Mouse (Mus musculus): ENCODE measurements around the gene Zfp445. TPM values are rescaled to one million over a fixed set of nuclear protein-coding genes. Genes with fewer than 3 reads are reported as not detected.

The Zfp445 gene
- 100 to 1,000 TPM; 184 to 451 (median 321) TPM for total RNA-seq (2018; cell fraction: chromatin; rRNA removed)
- 10 to 100 TPM; 21.5 to 64.3 (median 40.2) TPM for total RNA-seq (2018; cell fraction: cytosol; rRNA removed)
- 100 to 1,000 TPM; 103 to 270 (median 197) TPM for total RNA-seq (2018; cell fraction: nucleus; rRNA removed)
- 25.1 to 44.1 TPM (median 37.2 TPM) in 3 replicates for polyA plus RNA-seq (2018)

- Histone ChIP-seq H3K79me2 (ENCODE audit: inconsistent target) (peaks cover 45% of the 10 kb centered on the region), H3K4me3 (ENCODE audit: inconsistent target) (peak within 1 kb of the TSS; percentile 83), H3K27ac (peak within 1 kb of the TSS; percentile 29), H3K36me3 (ENCODE audit: inconsistent target) (peaks cover 17% of the 10 kb centered on the region)
- 2% methylated on average over 34 of the region's 34 CpGs for WGBS (ENCODE audit: missing documents)
Observed at GRCm38 (mm10) chr9:122865697-122866166, at the start of gene Zfp445. Gene Zfp445 (minus strand): TSS chr9:122866006.

GRCm38 (mm10) chr9:122902717-122903535, 37.1 kb upstream of the Zfp445 start:
- WGBS (ENCODE audit: missing documents): 25% methylated on average over 32 of the region's 32 CpGs
- Histone ChIP-seq H3K36me3 (ENCODE audit: inconsistent target) (no peaks in the 10 kb centered on the region), H3K27ac (no peak overlapping the region), H3K4me3 (ENCODE audit: inconsistent target) (no peak overlapping the region), H3K79me2 (ENCODE audit: inconsistent target) (no peaks in the 10 kb centered on the region)

DNA sequence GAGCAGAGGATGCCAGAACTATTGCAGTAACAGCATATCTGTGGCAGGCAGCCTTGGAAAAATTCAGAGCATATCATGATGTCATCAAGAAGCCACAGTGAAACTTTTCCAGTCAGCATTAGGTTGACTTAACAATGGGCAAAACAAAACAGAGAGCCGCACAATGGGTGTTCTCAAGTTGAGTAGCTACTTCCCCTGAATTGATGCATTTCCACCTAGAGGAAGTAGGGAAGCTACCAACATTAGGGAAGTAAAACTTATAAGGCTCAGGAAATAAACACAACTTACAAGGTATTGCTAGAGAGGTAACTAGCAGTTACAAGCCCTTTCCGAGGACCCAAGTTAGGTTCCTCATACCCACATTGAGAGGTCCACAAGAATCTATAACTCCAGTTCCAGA, 35.2 kb upstream of the Zfp445 start:
- 66% methylated on average over 2 of the region's 2 CpGs for WGBS (ENCODE audit: missing documents)
- H3K79me2 ChIP-seq (ENCODE audit: inconsistent target): no peaks in the 10 kb centered on the region
- H3K36me3 ChIP-seq (ENCODE audit: inconsistent target): no peaks in the 10 kb centered on the region
- H3K27ac ChIP-seq: no peak overlapping the region
- no peak overlapping the region for H3K4me3 ChIP-seq (ENCODE audit: inconsistent target)

- WGBS (ENCODE audit: missing documents): 10% methylated on average over 50 of the region's 54 CpGs
- H3K27ac ChIP-seq: no peak overlapping the region
Observed at GRCm38 (mm10) chr9:122886372-122887179, 20.8 kb upstream of the Zfp445 start.

DNA sequence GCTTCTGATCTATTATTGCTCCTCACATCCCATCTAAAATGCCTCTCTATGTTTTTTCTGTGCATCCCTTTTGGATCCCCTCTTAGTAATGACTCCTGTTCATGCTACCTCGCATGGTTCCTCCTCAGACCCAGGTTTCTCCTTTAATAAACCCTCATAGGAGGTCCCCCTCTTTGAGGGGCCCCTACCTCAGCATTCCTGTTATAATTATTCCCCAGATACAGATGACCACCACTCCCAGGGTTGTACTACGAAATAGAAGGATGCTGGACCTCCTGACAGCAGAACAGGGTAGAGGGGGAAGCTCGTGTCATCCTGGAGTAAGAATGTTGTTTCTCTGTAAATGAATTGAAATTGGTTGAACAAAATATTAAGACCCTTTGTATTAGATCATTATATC, 19.6 kb upstream of the Zfp445 start, which contains the start of gene Zkscan7:
Gene Zkscan7, plus strand, starts transcription at position 301 of the 400 bp plus-strand sequence.
- no peaks in the 10 kb centered on the region for H3K79me2 ChIP-seq (ENCODE audit: inconsistent target)
- peak within 1 kb of the TSS; percentile 8; the same call in 1 of the 2 replicates for H3K4me3 ChIP-seq (ENCODE audit: inconsistent target)
- no peaks in the 10 kb centered on the region for H3K36me3 ChIP-seq (ENCODE audit: inconsistent target)
- no peak within 1 kb of the TSS for H3K27ac ChIP-seq
- 86% methylated on average over 3 of the region's 3 CpGs for WGBS (ENCODE audit: missing documents)

More at GRCm38 (mm10) chr9:122886372-122887179, 20.8 kb upstream of the Zfp445 start:
- peak overlapping the region; percentile 27 for H3K4me3 ChIP-seq (ENCODE audit: inconsistent target)
- H3K36me3 ChIP-seq (ENCODE audit: inconsistent target): no peaks in the 10 kb centered on the region
- H3K79me2 ChIP-seq (ENCODE audit: inconsistent target): no peaks in the 10 kb centered on the region

GRCm38 (mm10) chr9:122875145-122875544, 9.3 kb upstream of the Zfp445 start:
- 83% methylated on average over 2 of the region's 2 CpGs for WGBS (ENCODE audit: missing documents)
- Histone ChIP-seq H3K36me3 (ENCODE audit: inconsistent target) (no peaks in the 10 kb centered on the region), H3K27ac (no peak overlapping the region), H3K79me2 (ENCODE audit: inconsistent target) (no peaks in the 10 kb centered on the region), H3K4me3 (ENCODE audit: inconsistent target) (no peak overlapping the region)

GRCm38 (mm10) chr9:122874653-122875052, 8.8 kb upstream of the Zfp445 start:
- no peaks in the 10 kb centered on the region for H3K36me3 ChIP-seq (ENCODE audit: inconsistent target)
- WGBS (ENCODE audit: missing documents): 67% methylated on average over 1 of the region's 1 CpGs

DNA sequence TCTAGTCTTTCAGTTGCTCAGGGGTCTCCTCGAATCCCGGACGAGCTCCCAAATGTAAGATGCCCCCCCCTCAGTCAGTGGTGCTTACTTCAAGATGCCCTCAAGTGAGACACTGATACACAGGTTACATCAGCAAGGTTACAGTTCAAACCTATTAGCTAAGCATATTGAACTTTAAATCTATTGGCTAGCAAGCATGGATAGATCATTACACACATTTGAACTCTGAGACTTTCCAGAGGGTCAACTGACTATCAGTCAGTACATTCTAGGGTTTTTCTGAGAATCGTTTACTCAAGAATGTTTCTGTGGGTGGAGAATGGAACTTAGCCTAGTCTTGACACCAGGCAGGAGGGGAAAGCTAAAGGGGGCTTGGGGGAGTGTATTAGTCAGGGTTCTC, 6.8 kb upstream of the Zfp445 start:
- 92% methylated on average over 4 of the region's 4 CpGs for WGBS (ENCODE audit: missing documents)
- H3K79me2 ChIP-seq (ENCODE audit: inconsistent target): no peaks in the 10 kb centered on the region
- H3K4me3 ChIP-seq (ENCODE audit: inconsistent target): no peak overlapping the region
- no peak overlapping the region for H3K27ac ChIP-seq
- H3K36me3 ChIP-seq (ENCODE audit: inconsistent target): no peaks in the 10 kb centered on the region

More at GRCm38 (mm10) chr9:122874653-122875052, 8.8 kb upstream of the Zfp445 start:
- no peak overlapping the region for H3K4me3 ChIP-seq (ENCODE audit: inconsistent target)
- no peaks in the 10 kb centered on the region for H3K79me2 ChIP-seq (ENCODE audit: inconsistent target)
- no peak overlapping the region for H3K27ac ChIP-seq

DNA sequence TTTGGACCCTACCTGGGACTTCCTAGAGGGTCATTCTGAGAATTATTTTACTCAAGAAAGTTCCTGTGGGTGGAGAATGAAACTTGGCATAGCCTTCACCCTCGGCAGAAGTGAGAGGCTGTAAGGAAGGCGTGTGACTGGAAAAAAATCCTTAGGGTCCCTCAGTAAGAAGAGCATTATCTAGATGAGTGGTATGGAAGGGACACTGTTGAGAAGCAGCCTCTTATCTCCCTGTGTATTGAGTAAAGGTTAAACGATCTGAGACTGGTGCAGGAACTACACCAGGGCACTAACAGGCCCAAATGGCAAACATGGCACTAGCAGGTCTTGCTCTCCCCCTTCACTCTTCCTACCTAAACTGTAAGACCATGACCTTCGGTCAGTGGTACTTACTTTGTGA, 386 bp upstream of the Zfp445 start:
- H3K36me3 ChIP-seq (ENCODE audit: inconsistent target): peaks cover 15% of the 10 kb centered on the region
- 75% methylated on average over 4 of the region's 4 CpGs for WGBS (ENCODE audit: missing documents)
- peaks cover 44% of the 10 kb centered on the region for H3K79me2 ChIP-seq (ENCODE audit: inconsistent target)
- H3K4me3 ChIP-seq (ENCODE audit: inconsistent target): no peak overlapping the region
- no peak overlapping the region for H3K27ac ChIP-seq

GRCm38 (mm10) chr9:122864848-122865247, 958 bp downstream of the Zfp445 start:
- 60% methylated on average over 3 of the region's 3 CpGs for WGBS (ENCODE audit: missing documents)
- Histone ChIP-seq H3K79me2 (ENCODE audit: inconsistent target) (peaks cover 51% of the 10 kb centered on the region), H3K27ac (no peak overlapping the region), H3K4me3 (ENCODE audit: inconsistent target) (peak overlapping the region; percentile 83), H3K36me3 (ENCODE audit: inconsistent target) (peaks cover 23% of the 10 kb centered on the region)

DNA sequence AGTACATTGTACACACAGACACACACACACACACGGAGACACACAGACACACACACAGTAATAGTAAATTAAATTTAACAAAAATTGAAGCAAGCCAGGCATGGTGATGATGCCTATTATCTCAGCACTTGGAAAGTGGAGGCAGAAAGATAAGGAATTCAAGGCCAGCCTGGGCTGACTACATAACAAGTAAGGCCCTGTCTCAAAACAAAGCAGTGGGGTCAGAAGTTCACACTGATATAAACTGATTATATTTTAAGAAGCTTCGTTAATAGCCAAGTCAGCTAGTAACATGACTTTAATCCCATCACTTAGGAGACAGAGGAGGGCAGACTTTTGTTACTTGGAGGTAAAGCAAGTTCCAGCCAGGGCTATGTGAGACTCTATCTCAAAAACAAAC, 2.1 kb downstream of the Zfp445 start:
- Histone ChIP-seq H3K4me3 (ENCODE audit: inconsistent target) (no peak overlapping the region), H3K27ac (no peak overlapping the region), H3K79me2 (ENCODE audit: inconsistent target) (peaks cover 62% of the 10 kb centered on the region), H3K36me3 (ENCODE audit: inconsistent target) (peaks cover 34% of the 10 kb centered on the region)
- WGBS (ENCODE audit: missing documents): 96% methylated on average over 2 of the region's 2 CpGs

- Histone ChIP-seq H3K79me2 (ENCODE audit: inconsistent target) (peaks cover 66% of the 10 kb centered on the region), H3K27ac (peak overlapping the region; percentile 43), H3K4me3 (ENCODE audit: inconsistent target) (no peak overlapping the region), H3K36me3 (ENCODE audit: inconsistent target) (peaks cover 63% of the 10 kb centered on the region)
Observed at GRCm38 (mm10) chr9:122860752-122861151, 5.1 kb downstream of the Zfp445 start.

DNA sequence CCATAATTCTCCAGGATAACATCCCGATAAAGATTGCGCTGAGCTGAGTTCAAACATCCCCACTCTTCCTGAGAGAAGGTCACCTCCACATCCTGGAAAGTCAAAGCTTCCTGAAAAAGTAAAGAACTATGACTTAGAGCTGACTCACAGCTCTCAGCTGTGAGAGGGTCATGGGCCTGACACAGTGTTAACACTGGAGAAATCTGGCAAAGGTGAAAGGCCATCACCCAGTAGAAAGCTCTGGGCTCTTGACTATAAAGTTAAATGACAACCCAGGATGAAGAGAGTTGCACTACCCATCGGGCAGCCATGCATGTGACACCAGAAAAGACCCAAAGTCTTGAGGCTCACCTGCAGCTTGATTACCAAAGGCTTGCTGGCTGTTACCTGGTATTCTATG, 9.1 kb downstream of the Zfp445 start:
- Histone ChIP-seq H3K4me3 (ENCODE audit: inconsistent target) (no peak overlapping the region), H3K36me3 (ENCODE audit: inconsistent target) (peaks cover 90% of the 10 kb centered on the region), H3K79me2 (ENCODE audit: inconsistent target) (peaks cover 27% of the 10 kb centered on the region), H3K27ac (no peak overlapping the region)
- 98% methylated on average over 3 of the region's 3 CpGs for WGBS (ENCODE audit: missing documents)

DNA sequence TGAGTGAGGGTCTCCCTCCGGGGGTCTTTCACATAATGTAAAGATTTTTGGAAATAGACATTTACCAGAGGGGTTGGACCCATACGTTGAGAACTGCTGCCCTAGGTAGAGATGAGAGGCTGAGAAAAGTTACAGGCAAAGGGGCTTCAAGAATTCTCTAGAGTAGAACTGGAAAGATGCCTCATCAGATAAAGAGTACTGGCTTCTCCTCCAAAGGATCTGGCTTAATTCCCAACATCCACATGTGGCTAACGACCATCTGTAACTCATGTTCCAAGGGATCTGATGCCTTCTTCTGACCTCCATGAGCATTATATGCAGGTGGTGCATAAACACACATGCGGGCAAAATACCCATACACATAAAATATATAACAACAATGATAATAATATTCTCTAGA, 10.2 kb downstream of the Zfp445 start:
- Histone ChIP-seq H3K27ac (no peak overlapping the region), H3K36me3 (ENCODE audit: inconsistent target) (peaks cover 89% of the 10 kb centered on the region), H3K4me3 (ENCODE audit: inconsistent target) (no peak overlapping the region), H3K79me2 (ENCODE audit: inconsistent target) (peaks cover 21% of the 10 kb centered on the region)
- 97% methylated on average over 4 of the region's 4 CpGs for WGBS (ENCODE audit: missing documents)

All from macrophage (primary cell).